In genomic region chr11:48776664-48777063, GRCm38 (mm10) we compare ENCODE assay signal across 10 mouse cellular contexts. TPM values are rescaled to one million over a fixed set of nuclear protein-coding genes. Genes with fewer than 3 reads are reported as not detected.
DNase-seq lines count a peak whose midpoint lies in the region; ATAC-seq and TF ChIP-seq lines count a peak whose summit lies in the region.
"Had no signal": no experiment of that assay in that cellular context is flagged by ENCODE, and none has a peak within 500 bp of the region (broad histone marks: within the 10 kb centered on the region; RNA-seq: fewer than 3 reads in every experiment).

No protein-coding gene starts in this region.

- intact Hi-C loops in left cerebral cortex, postnatal 36 days (cut with DNase I), result loop anchor here (10.0 kb wide), 1 partner anchor 1932 kb away; no protein-coding TSS in a partner anchor

- POLR2A ChIA-PET in Patski (lab: Charles Lee), result no interaction called here

- H3K36me3 ChIP-seq in forebrain, postnatal 0 days (ENCODE audit: insufficient read depth), result no peaks in the 10 kb centered on the region
- no peaks in the 10 kb centered on the region for H3K36me3 ChIP-seq in forebrain, embryonic 13.5 days (ENCODE audit: poor library complexity, severe bottlenecking)

- no peak overlapping the region for H3K27ac ChIP-seq in forebrain, postnatal 0 days (ENCODE audit: low read depth, low read length)
- no peak overlapping the region for H3K27ac ChIP-seq in forebrain, embryonic 13.5 days
- H3K27ac ChIP-seq: macrophage had no signal

- H3K4me3 ChIP-seq in forebrain, postnatal 0 days (ENCODE audit: low read depth, low read length), result no peak overlapping the region
- no peak overlapping the region for H3K4me3 ChIP-seq in forebrain, embryonic 13.5 days

- CTCF ChIA-PET in Patski (lab: Charles Lee), result interaction anchor here (0.7 to 2.1 kb wide), 3 partner anchors 12 to 315 kb away, joined by 3 to 8 read pairs (median 4); no protein-coding TSS in a partner anchor

- WGBS in forebrain, postnatal 0 days, result 44% methylated on average over 9 of the region's 9 CpGs
- WGBS in forebrain, embryonic 13.5 days, result 47% methylated on average over 9 of the region's 9 CpGs

- in situ Hi-C loops in Patski (cut with MboI; ENCODE audit: low pct_unique_long_range_greater_than_20kb), result loop anchor here (10.0 kb wide), 1 partner anchor 182 kb away; no protein-coding TSS in a partner anchor

- H3K4me2 ChIP-seq in forebrain, postnatal 0 days (ENCODE audit: low read depth), result no peak overlapping the region
- no peak overlapping the region for H3K4me2 ChIP-seq in forebrain, embryonic 13.5 days

- no peak for DNase-seq in forebrain, postnatal 0 days
- peak; percentile 32 for DNase-seq in lung, postnatal 10 days
- no peak for DNase-seq in lung, postnatal 14 days
- DNase-seq in Patski (ENCODE audit: low read depth, low spot score), result no peak
- peak; percentile 46 for DNase-seq in naive thymus-derived CD4-positive, alpha-beta T cell, adult 2 months (ENCODE audit: low read depth)
- DNase-seq in left cerebral cortex, postnatal 36 days (ENCODE audit: low spot score in 2 of 2), result no peak
- no peak for DNase-seq in layer of hippocampus, postnatal 14 days (ENCODE audit: low spot score in 2 of 2)
- DNase-seq: cerebellum, adult 11 months had no signal

- H3K27me3 ChIP-seq in forebrain, postnatal 0 days (ENCODE audit: insufficient read depth, low read length), result no peaks in the 10 kb centered on the region
- H3K27me3 ChIP-seq in forebrain, embryonic 13.5 days, result no peaks in the 10 kb centered on the region
- H3K27me3 ChIP-seq in Patski, result no peaks in the 10 kb centered on the region

- H3K9me3 ChIP-seq in forebrain, postnatal 0 days (ENCODE audit: low read length), result no peaks in the 10 kb centered on the region
- H3K9me3 ChIP-seq in forebrain, embryonic 13.5 days (replicated peaks), result no peaks in the 10 kb centered on the region

- no peak overlapping the region for H3K9ac ChIP-seq in forebrain, postnatal 0 days
- no peak overlapping the region for H3K9ac ChIP-seq in forebrain, embryonic 13.5 days

- peak; percentile 28; the same call in 1 of the 2 replicates for TF ChIP-seq CTCF in forebrain, postnatal 0 days (IDR thresholded peaks at IDR 0.05; ENCODE audit: low read depth)
- peak; percentile 45 for TF ChIP-seq CTCF in Patski (IDR thresholded peaks at IDR 0.05)

- no peak for ATAC-seq in forebrain, postnatal 0 days
- ATAC-seq in forebrain, embryonic 13.5 days, result no peak
- ATAC-seq in Patski, result no peak

- 0 out of 2 replicates have a peak, but pooled peaks cover 5% of the 10 kb centered on the region for H3K4me1 ChIP-seq in forebrain, postnatal 0 days (ENCODE audit: insufficient read depth)
- H3K4me1 ChIP-seq in forebrain, embryonic 13.5 days, result peaks cover 5% of the 10 kb centered on the region; the same call in 1 of the 2 replicates

RNA-seq across cellular contexts. Expression of gene Rack1, which starts 23.5 kb away (rescaled TPM):
- 1,021 and 1,323 TPM in 2 replicates for total RNA-seq in forebrain, postnatal 0 days (2014; rRNA removed)
- 368 and 466 TPM in 2 replicates for polyA plus RNA-seq in forebrain, postnatal 0 days (2015; fragmentation: Nextera tagmentation; extraction: Ambion mirVana)
- polyA plus RNA-seq in forebrain, embryonic 13.5 days (2015; fragmentation: Nextera tagmentation; extraction: Ambion mirVana), result 585 and 587 TPM in 2 replicates
- 1,050 TPM for polyA plus RNA-seq in Patski (2021)
- total RNA-seq in left cerebral cortex, postnatal 36 days (2021), result 100 to 1,000 TPM; 215 to 226 TPM
- total RNA-seq in layer of hippocampus, postnatal 14 days (2021), result 100 to 1,000 TPM; 285 to 287 TPM

RNA-seq across cellular contexts. Expression of gene Trim41, which starts 40.5 kb away (rescaled TPM):
- 42.2 and 47.1 TPM in 2 replicates for total RNA-seq in forebrain, postnatal 0 days (2014; rRNA removed)
- 4.4 TPM in 2 replicates for polyA plus RNA-seq in forebrain, postnatal 0 days (2015; fragmentation: Nextera tagmentation; extraction: Ambion mirVana)
- polyA plus RNA-seq in forebrain, embryonic 13.5 days (2015; fragmentation: Nextera tagmentation; extraction: Ambion mirVana), result 6.0 and 7.4 TPM in 2 replicates
- 63.9 TPM for polyA plus RNA-seq in Patski (2021)
- total RNA-seq in left cerebral cortex, postnatal 36 days (2021), result 10 to 100 TPM; 61.2 to 62.1 TPM
- 10 to 100 TPM; 47.1 to 48.6 TPM for total RNA-seq in layer of hippocampus, postnatal 14 days (2021)

RNA-seq across cellular contexts. Expression of gene Trim7, which starts 49.3 kb away (rescaled TPM):
- 5.6 and 9.5 TPM in 2 replicates for total RNA-seq in forebrain, postnatal 0 days (2014; rRNA removed)
- 1.9 and 2.5 TPM in 2 replicates for polyA plus RNA-seq in forebrain, postnatal 0 days (2015; fragmentation: Nextera tagmentation; extraction: Ambion mirVana)
- polyA plus RNA-seq in forebrain, embryonic 13.5 days (2015; fragmentation: Nextera tagmentation; extraction: Ambion mirVana), result 0.71 and 0.80 TPM in 2 replicates
- polyA plus RNA-seq in Patski (2021), result 9.5 TPM
- 1 to 10 TPM; 2.5 to 3.0 TPM for total RNA-seq in left cerebral cortex, postnatal 36 days (2021)
- 1 to 10 TPM; 2.4 to 3.3 TPM for total RNA-seq in layer of hippocampus, postnatal 14 days (2021)

RNA-seq across cellular contexts. Expression of gene Gm12184, which starts 49.8 kb away (rescaled TPM):
- 8.0 and 9.3 TPM in 2 replicates for total RNA-seq in forebrain, postnatal 0 days (2014; rRNA removed)
- polyA plus RNA-seq in forebrain, postnatal 0 days (2015; fragmentation: Nextera tagmentation; extraction: Ambion mirVana), result 3.7 and 5.0 TPM in 2 replicates
- 4.2 and 5.2 TPM in 2 replicates for polyA plus RNA-seq in forebrain, embryonic 13.5 days (2015; fragmentation: Nextera tagmentation; extraction: Ambion mirVana)
- polyA plus RNA-seq in Patski (2021), result 3.4 TPM
- total RNA-seq in left cerebral cortex, postnatal 36 days (2021), result 1 to 10 TPM; 1.3 to 3.0 TPM
- total RNA-seq in layer of hippocampus, postnatal 14 days (2021), result 1 to 10 TPM; 1.4 to 1.9 TPM

Comparison
In these comparisons a context has a peak if more than half of its experiments do, and no peak if none do; other contexts are left out.
1. DNase-seq: peak in lung, postnatal 10 days (single experiment) and naive thymus-derived CD4-positive, alpha-beta T cell, adult 2 months (single experiment); none in forebrain, postnatal 0 days (single experiment), lung, postnatal 14 days (single experiment), Patski (single experiment), left cerebral cortex, postnatal 36 days (0 of 2) and layer of hippocampus, postnatal 14 days (0 of 2).